Mouse (Mus musculus): ENCODE measurements around the gene Il1rn.

The Il1rn gene

DNA sequence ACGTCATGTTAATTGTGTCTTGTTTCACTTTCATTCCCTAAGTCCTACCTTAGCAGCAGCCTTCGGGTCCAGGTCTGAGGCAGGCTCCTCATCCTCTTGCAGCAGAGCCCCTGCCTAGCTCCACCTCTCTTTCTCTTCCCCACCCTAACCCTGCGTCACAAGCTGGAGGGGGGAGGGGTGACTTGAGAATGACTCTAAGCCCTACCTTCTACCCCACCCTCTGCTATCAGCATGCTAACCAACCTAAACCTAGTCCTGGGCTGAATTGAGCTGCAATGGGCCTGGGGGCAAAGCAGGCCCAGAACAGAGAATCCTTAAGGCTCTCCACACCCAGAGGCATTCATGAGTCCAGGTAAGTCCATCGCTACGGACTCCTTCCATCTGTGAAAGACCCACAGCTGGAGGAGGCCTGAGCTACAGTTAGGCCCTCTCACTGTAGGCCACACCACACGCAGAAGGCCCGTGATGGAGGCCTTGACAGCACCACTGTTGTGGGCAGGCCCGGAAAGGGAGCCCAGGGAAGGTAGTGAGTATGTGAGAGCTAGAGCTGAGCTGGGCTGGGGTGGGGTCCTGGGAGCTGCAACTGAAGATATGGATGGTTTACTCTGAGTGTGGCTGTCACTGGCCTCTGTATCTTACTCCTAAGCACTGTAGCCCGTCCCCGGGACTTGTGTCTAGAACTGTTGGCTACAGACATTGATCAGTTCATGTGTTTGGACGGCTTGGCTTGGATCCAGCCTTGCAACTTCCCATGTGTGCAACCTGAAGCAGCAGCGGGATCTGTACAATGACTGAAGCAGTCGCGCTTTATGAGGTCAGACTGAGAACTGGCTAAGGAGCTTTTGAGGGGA is 48.7 kb downstream of the Il1rn start:
- TF ChIP-seq CTCF (conservative IDR thresholded peaks at IDR 0.05; ENCODE audit: low read length) (no peak), NANOG (IDR thresholded peaks at IDR 0.05; ENCODE audit: borderline replicate concordance, low read length) (no peak), POU5F1 (IDR thresholded peaks at IDR 0.05; ENCODE audit: borderline replicate concordance, low read length) (no peak)
- Histone ChIP-seq H3K27me3 (ENCODE audit: insufficient read depth, low read length) (peaks cover 8% of the 10 kb centered on the region), H3K9me3 (ENCODE audit: low read length) (no peaks in the 10 kb centered on the region), H3K4me1 (replicated peaks; ENCODE audit: low read depth, low read length) (peaks cover 32% of the 10 kb centered on the region), H3K36me3 (ENCODE audit: insufficient read depth, low read length) (no peaks in the 10 kb centered on the region), H3K4me3 (replicated peaks; ENCODE audit: low read length) (peak overlapping the region; percentile 63)

DNA sequence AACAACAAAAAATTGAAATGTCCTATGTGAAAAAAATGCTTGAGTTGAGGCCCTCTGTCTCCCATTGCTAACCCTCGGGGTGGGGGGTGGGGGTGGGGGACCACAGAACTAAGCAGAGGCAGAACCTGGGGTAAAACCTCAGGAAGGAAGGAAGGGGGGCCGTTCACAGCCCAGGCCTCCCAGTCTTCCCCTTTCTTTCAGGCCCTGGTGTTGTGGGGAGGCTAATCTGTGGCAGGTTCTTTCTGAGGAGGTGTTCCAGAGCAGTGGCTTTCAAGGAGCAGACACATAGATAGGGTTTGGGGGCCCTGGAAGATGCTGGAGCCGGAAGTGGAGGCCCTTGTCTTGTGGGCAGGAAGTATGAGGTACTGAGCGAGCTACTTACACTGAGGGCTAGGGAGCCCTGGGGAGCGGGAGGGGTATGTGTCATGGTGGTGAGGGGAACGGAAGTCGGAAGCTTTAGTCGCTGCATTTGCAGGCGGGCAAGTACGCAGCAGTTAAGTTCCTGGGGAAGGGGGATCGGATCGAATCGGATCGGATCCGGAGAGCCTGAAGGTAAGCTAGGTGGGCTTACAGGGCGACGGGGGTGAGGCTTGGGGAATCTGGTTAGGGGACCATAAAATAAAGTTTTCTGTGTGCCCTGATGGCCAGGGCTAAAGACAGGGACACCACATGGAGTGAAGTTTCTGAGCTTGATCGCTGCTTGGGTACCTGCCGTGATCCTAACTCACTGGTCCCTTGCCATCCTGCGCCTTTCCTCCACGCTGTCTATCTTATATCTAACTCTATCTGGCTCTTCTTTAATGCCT is 49.7 kb downstream of the Il1rn start:
- peaks cover 32% of the 10 kb centered on the region for H3K4me1 ChIP-seq (replicated peaks; ENCODE audit: low read depth, low read length)
- H3K4me3 ChIP-seq (replicated peaks; ENCODE audit: low read length): peak overlapping the region; percentile 60
- TF ChIP-seq NANOG (IDR thresholded peaks at IDR 0.05; ENCODE audit: borderline replicate concordance, low read length) (no peak), CTCF (conservative IDR thresholded peaks at IDR 0.05; ENCODE audit: low read length) (no peak), POU5F1 (IDR thresholded peaks at IDR 0.05; ENCODE audit: borderline replicate concordance, low read length) (no peak)
- no peaks in the 10 kb centered on the region for H3K9me3 ChIP-seq (ENCODE audit: low read length)
- peaks cover 9% of the 10 kb centered on the region for H3K27me3 ChIP-seq (ENCODE audit: insufficient read depth, low read length)
- H3K36me3 ChIP-seq (ENCODE audit: insufficient read depth, low read length): no peaks in the 10 kb centered on the region

DNA sequence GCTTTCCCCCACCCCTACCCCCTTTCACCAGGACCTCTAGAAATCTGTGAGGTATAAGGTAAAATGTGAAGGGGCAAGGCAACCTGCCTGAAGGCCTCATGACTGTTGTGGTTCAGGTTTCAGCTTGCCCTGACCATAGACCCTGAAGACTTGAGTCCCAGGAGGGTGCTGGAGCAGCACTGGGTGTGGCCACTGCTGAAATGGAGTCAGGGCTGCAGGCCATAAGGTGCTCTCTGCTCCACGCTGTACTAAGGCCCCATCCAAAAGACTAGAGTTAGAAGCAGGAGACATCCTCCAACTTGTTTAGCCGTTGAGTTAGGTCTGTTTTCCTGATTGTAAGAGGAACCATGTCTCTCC is 50.3 kb downstream of the Il1rn start:
- no peaks in the 10 kb centered on the region for H3K9me3 ChIP-seq (ENCODE audit: low read length)
- no peaks in the 10 kb centered on the region for H3K36me3 ChIP-seq (ENCODE audit: insufficient read depth, low read length)
- H3K27me3 ChIP-seq (ENCODE audit: insufficient read depth, low read length): peaks cover 10% of the 10 kb centered on the region
- peaks cover 32% of the 10 kb centered on the region for H3K4me1 ChIP-seq (replicated peaks; ENCODE audit: low read depth, low read length)
- no peak for TF ChIP-seq CTCF (conservative IDR thresholded peaks at IDR 0.05; ENCODE audit: low read length)
- peak overlapping the region; percentile 60; the same call in 1 of the 2 replicates for H3K4me3 ChIP-seq (replicated peaks; ENCODE audit: low read length)

GRCm38 (mm10) chr2:24387361-24388283 is 51.0 kb downstream of the Il1rn start:
- H3K36me3 ChIP-seq (ENCODE audit: insufficient read depth, low read length): no peaks in the 10 kb centered on the region
- TF ChIP-seq NANOG (IDR thresholded peaks at IDR 0.05; ENCODE audit: borderline replicate concordance, low read length) (no peak), POU5F1 (IDR thresholded peaks at IDR 0.05; ENCODE audit: borderline replicate concordance, low read length) (no peak), CTCF (conservative IDR thresholded peaks at IDR 0.05; ENCODE audit: low read length) (no peak)
- no peaks in the 10 kb centered on the region for H3K9me3 ChIP-seq (ENCODE audit: low read length)
- peaks cover 7% of the 10 kb centered on the region for H3K27me3 ChIP-seq (ENCODE audit: insufficient read depth, low read length)
- no peak overlapping the region for H3K4me3 ChIP-seq (replicated peaks; ENCODE audit: low read length)
- H3K4me1 ChIP-seq (replicated peaks; ENCODE audit: low read depth, low read length): peaks cover 32% of the 10 kb centered on the region

DNA sequence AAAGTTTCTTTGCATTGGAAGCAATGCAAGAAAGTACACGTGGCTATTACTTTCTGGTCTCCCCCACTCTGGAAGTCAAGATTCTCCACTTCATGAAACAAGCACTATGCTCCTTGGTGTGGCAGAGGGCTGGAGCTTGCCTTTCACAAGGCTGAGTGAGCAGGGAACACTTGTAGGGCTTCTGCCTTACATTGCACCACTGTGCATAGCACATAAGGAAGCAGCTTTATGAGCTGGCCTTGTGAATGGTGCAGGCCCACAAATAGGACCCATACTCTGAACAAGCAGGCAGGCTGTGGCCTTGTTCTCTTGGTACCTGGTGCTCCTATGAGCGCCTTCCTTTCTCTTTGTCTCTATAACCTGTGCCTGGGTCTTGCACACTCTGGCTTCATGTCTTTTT is 56.6 kb downstream of the Il1rn start:
- no peak for TF ChIP-seq NANOG (IDR thresholded peaks at IDR 0.05; ENCODE audit: borderline replicate concordance, low read length)
- no peak for TF ChIP-seq CTCF (conservative IDR thresholded peaks at IDR 0.05; ENCODE audit: low read length)
- TF ChIP-seq POU5F1 (IDR thresholded peaks at IDR 0.05; ENCODE audit: borderline replicate concordance, low read length): no peak
- Histone ChIP-seq H3K27me3 (ENCODE audit: insufficient read depth, low read length) (peaks cover 5% of the 10 kb centered on the region), H3K36me3 (ENCODE audit: insufficient read depth, low read length) (no peaks in the 10 kb centered on the region), H3K9me3 (ENCODE audit: low read length) (no peaks in the 10 kb centered on the region), H3K4me1 (replicated peaks; ENCODE audit: low read depth, low read length) (no peaks in the 10 kb centered on the region), H3K4me3 (replicated peaks; ENCODE audit: low read length) (no peak overlapping the region)

DNA sequence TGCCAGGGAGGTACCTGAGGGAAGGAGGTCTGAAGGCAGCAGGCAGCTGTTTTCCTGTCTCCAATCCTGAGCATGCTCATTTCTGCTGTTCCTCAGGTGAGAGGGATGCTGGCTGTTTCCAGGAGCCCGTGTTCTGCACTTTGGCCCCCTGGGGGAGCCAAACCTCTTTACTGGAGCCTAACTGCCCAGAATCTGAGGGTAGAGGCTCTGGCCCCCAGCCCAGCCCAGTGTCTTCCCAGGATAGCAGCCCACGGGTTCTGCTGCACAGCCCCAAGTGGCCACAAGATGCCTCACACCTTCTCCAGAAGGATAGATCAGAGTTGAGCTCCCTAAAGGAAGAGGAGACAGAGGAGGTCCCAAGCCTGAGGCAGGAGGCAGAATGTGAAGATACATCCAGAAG is 60.5 kb downstream of the Il1rn start:
- Histone ChIP-seq H3K36me3 (ENCODE audit: insufficient read depth, low read length) (peaks cover 12% of the 10 kb centered on the region; the same call in 1 of the 2 replicates), H3K4me3 (replicated peaks; ENCODE audit: low read length) (no peak overlapping the region), H3K4me1 (replicated peaks; ENCODE audit: low read depth, low read length) (no peaks in the 10 kb centered on the region), H3K9me3 (ENCODE audit: low read length) (no peaks in the 10 kb centered on the region), H3K27me3 (ENCODE audit: insufficient read depth, low read length) (0 out of 2 replicates have a peak, but pooled peaks cover 3% of the 10 kb centered on the region)
- TF ChIP-seq CTCF (conservative IDR thresholded peaks at IDR 0.05; ENCODE audit: low read length): peak; percentile 18; the same call in 1 of the 2 replicates
- no peak for TF ChIP-seq POU5F1 (IDR thresholded peaks at IDR 0.05; ENCODE audit: borderline replicate concordance, low read length)

GRCm38 (mm10) chr2:24400711-24401110 is 64.1 kb downstream of the Il1rn start:
- Histone ChIP-seq H3K4me1 (replicated peaks; ENCODE audit: low read depth, low read length) (peaks cover 7% of the 10 kb centered on the region), H3K36me3 (ENCODE audit: insufficient read depth, low read length) (peaks cover 14% of the 10 kb centered on the region; the same call in 1 of the 2 replicates), H3K9me3 (ENCODE audit: low read length) (no peaks in the 10 kb centered on the region), H3K4me3 (replicated peaks; ENCODE audit: low read length) (no peak overlapping the region), H3K27me3 (ENCODE audit: insufficient read depth, low read length) (peaks cover 23% of the 10 kb centered on the region)
- TF ChIP-seq POU5F1 (IDR thresholded peaks at IDR 0.05; ENCODE audit: borderline replicate concordance, low read length) (no peak), CTCF (conservative IDR thresholded peaks at IDR 0.05; ENCODE audit: low read length) (no peak), NANOG (IDR thresholded peaks at IDR 0.05; ENCODE audit: borderline replicate concordance, low read length) (no peak)

Data from E14TG2a.4 (cell line).